In the genomic region with DNA sequence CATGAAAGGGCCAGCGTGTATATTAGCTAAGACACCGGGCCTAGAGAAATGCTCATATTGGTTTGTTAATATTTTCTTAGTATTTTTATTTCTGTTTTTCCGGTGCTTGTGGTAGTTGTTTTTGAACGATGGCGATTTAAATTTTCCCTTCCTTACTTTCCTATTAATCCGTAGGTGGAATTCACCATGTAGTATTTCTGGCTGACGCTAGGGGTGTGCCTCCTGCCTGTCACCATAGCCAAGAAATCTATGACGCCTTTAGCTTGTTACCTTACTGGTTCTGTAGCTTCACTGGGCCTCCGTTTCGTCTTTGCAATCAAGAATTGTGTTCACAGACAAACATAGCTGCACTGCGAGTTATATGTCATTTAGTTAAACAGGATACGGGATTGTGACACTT, we compare ENCODE assay signal across 8 mouse cellular contexts. TPM values are rescaled to one million over a fixed set of nuclear protein-coding genes. Genes with fewer than 3 reads are reported as not detected.
A peak's percentile ranks its signal among the peaks of the same experiment; 100 is the strongest.
DNase-seq lines count a peak whose midpoint lies in the region; TF ChIP-seq lines count a peak whose summit lies in the region.

No protein-coding gene starts in this region.

- no peaks in the 10 kb centered on the region for H3K27me3 ChIP-seq in megakaryocyte, embryonic 14.5 days (replicated peaks)

- no peaks in the 10 kb centered on the region for H3K9me3 ChIP-seq in megakaryocyte, embryonic 14.5 days

- peak overlapping the region; percentile 93 for H3K27ac ChIP-seq in gastrocnemius, adult 2 months

- H3K4me3 ChIP-seq in gastrocnemius, adult 2 months = peak overlapping the region; percentile 99
- peak overlapping the region; percentile 96 for H3K4me3 ChIP-seq in megakaryocyte, embryonic 14.5 days (replicated peaks)

- peaks cover 54% of the 10 kb centered on the region for H3K4me1 ChIP-seq in megakaryocyte, embryonic 14.5 days

- intact Hi-C loops in gastrocnemius, adult 2 months (cut with DNase I) = loop anchor here (1.0 kb wide), 1 partner anchor 51 kb away; a partner anchor contains a TSS
- intact Hi-C loops in left cerebral cortex, postnatal 10 days (cut with DNase I) = loop anchor here (5.0 kb wide), 1 partner anchor 52 kb away; a partner anchor contains a TSS

- peak; percentile 34 for DNase-seq in gastrocnemius, adult 2 months
- no peak for DNase-seq in gastrocnemius, postnatal 25 days
- DNase-seq in cerebellum, postnatal 10 days = peak; percentile 75 to 80
- peak; percentile 16 to 63 for DNase-seq in frontal cortex, postnatal 36 days (ENCODE audit: low spot score in 2 of 2)
- peak; percentile 81 for DNase-seq in induced T-regulatory cell, adult 2 months (ENCODE audit: low read depth)
- DNase-seq in left cerebral cortex, postnatal 10 days (ENCODE audit: extremely low spot score in 1 of 2, low spot score in 2 of 2) = peak; percentile 54 to 56
- peak; percentile 35 for DNase-seq in right cerebral cortex, postnatal 25 days

- peak; percentile 79 for TF ChIP-seq CTCF in gastrocnemius, adult 2 months (IDR thresholded peaks at IDR 0.05)

- H3K36me3 ChIP-seq in megakaryocyte, embryonic 14.5 days (replicated peaks; ENCODE audit: low read length) = peaks cover 6% of the 10 kb centered on the region

RNA-seq across cellular contexts. Expression of a gene that starts 1.2 kb away (rescaled TPM):
- total RNA-seq in gastrocnemius, adult 2 months (2021) = 100 to 1,000 TPM; 123 to 135 TPM
- total RNA-seq in gastrocnemius, postnatal 25 days (2021) = 100 to 1,000 TPM; 140 to 141 TPM
- total RNA-seq in left cerebral cortex, postnatal 10 days (2021) = 100 to 1,000 TPM; 455 to 477 TPM
- 18.6 and 92.9 TPM in 2 replicates for polyA plus RNA-seq in megakaryocyte, embryonic 14.5 days (2012; ENCODE audit: insufficient read depth, low replicate concordance)

RNA-seq across cellular contexts. Expression of a gene that starts 21.7 kb away (rescaled TPM):
- total RNA-seq in gastrocnemius, adult 2 months (2021) = 10 to 100 TPM in 1 of 2 experiments, 1 to 10 TPM in 1; 5.9 to 10.3 TPM
- 1 to 10 TPM; 7.0 to 7.2 TPM for total RNA-seq in gastrocnemius, postnatal 25 days (2021)
- total RNA-seq in left cerebral cortex, postnatal 10 days (2021) = 1 to 10 TPM; 5.1 to 6.0 TPM
- polyA plus RNA-seq in megakaryocyte, embryonic 14.5 days (2012; ENCODE audit: insufficient read depth, low replicate concordance) = 2.0 TPM in 1 of 2 replicates, not detected in the other

RNA-seq across cellular contexts. Expression of a gene that starts 51.1 kb away (rescaled TPM):
- 10 to 100 TPM; 47.6 to 55.4 TPM for total RNA-seq in gastrocnemius, adult 2 months (2021)
- 10 to 100 TPM; 44.0 to 45.6 TPM for total RNA-seq in gastrocnemius, postnatal 25 days (2021)
- total RNA-seq in left cerebral cortex, postnatal 10 days (2021) = 10 to 100 TPM; 30.9 to 35.5 TPM
- 1.1 and 21.3 TPM in 2 replicates for polyA plus RNA-seq in megakaryocyte, embryonic 14.5 days (2012; ENCODE audit: insufficient read depth, low replicate concordance)
